Mouse (Mus musculus) forebrain, embryonic 16.5 days (tissue): Measurements from ENCODE around the gene Pcca. TPM values are rescaled to one million over a fixed set of nuclear protein-coding genes. Genes with fewer than 3 reads are reported as not detected.

Source experiments
- ATAC-seq: fragments of 200-750 bp; cut with Nextera tagmentation; 2 replicates; pipeline ENCODE4 v1.8.0; 2017; ENCODE audit warnings: mild to moderate bottlenecking, moderate library complexity
- H3K27ac ChIP-seq: fragments of 300-500 bp; sonication (generic); 2 replicates; pipeline ENCODE4 v1.5.1; 2014; ENCODE audit warnings: low read length, control low read depth
- H3K27me3 ChIP-seq: fragments of 300-500 bp; sonication (generic); replicated peaks from 2 replicates; pipeline ENCODE4 v1.6.1; 2014; ENCODE audit warnings: low read length; ENCODE audit not compliant: control insufficient read depth, insufficient read depth
- H3K36me3 ChIP-seq: fragments of 300-500 bp; sonication (generic); 2 replicates; pipeline ENCODE4 v1.6.1; 2014; ENCODE audit not compliant: control insufficient read depth, insufficient read depth
- H3K4me1 ChIP-seq: fragments of 300-500 bp; sonication (generic); replicated peaks from 2 replicates; pipeline ENCODE4 v1.6.1; 2014; ENCODE audit warnings: low read length; ENCODE audit not compliant: control insufficient read depth, insufficient read depth
- H3K4me2 ChIP-seq: fragments of 300-500 bp; sonication (generic); 2 replicates; pipeline ENCODE4 v1.6.1; 2014; ENCODE audit warnings: mild to moderate bottlenecking, low read length, control low read depth
- H3K4me3 ChIP-seq: fragments of 300-500 bp; sonication (generic); replicated peaks from 2 replicates; pipeline ENCODE4 v1.5.1; 2014; ENCODE audit warnings: mild to moderate bottlenecking, low read length, control low read depth
- H3K9ac ChIP-seq: fragments of 300-500 bp; sonication (generic); replicated peaks from 2 replicates; pipeline ENCODE4 v1.6.1; 2014; ENCODE audit warnings: low read depth, low read length, control low read depth
- H3K9me3 ChIP-seq: fragments of 300-500 bp; sonication (generic); 2 replicates; pipeline ENCODE4 v1.6.1; 2016; ENCODE audit warnings: low read length; ENCODE audit not compliant: control insufficient read depth
- WGBS: fragments of 180-500 bp; shearing (Covaris S2); extraction: QIAGEN DNeasy Blood & Tissue Kit; methylation state at CpG from one replicate; pipeline ENCODE4 v1.1.7; 2014; 5-methylcytosine and 5-hydroxymethylcytosine counted together
- polyA plus RNA-seq: library from polyadenylated mRNA; unstranded; fragments of >200 nt; fragmentation: Nextera tagmentation; extraction: Ambion mirVana; gene quantifications from 2 replicates; pipeline ENCODE4 v1.2.1, GENCODE M21; 2015

Pcca gene
- polyA plus RNA-seq, 1 experiment from 2014 or later = 22.8 TPM

GRCm38 (mm10) chr14:122876723-122877122 lies 342.6 kb downstream of the Pcca start:
- H3K4me2 ChIP-seq = no peak overlapping the region
- no peaks in the 10 kb centered on the region for H3K36me3 ChIP-seq
- no peak overlapping the region for H3K4me3 ChIP-seq
- WGBS = 73% methylated on average over 7 of the region's 7 CpGs
- peaks cover 17% of the 10 kb centered on the region for H3K27me3 ChIP-seq
- H3K27ac ChIP-seq = no peak overlapping the region
- peaks cover 31% of the 10 kb centered on the region for H3K4me1 ChIP-seq
- H3K9ac ChIP-seq = no peak overlapping the region
- ATAC-seq = no peak
- H3K9me3 ChIP-seq = no peaks in the 10 kb centered on the region

- no peaks in the 10 kb centered on the region for H3K9me3 ChIP-seq
- no peak overlapping the region for H3K27ac ChIP-seq
- no peak for ATAC-seq
- peaks cover 17% of the 10 kb centered on the region for H3K27me3 ChIP-seq
- peaks cover 31% of the 10 kb centered on the region for H3K4me1 ChIP-seq
- 89% methylated on average over 3 of the region's 3 CpGs for WGBS
- H3K4me2 ChIP-seq = no peak overlapping the region
- no peaks in the 10 kb centered on the region for H3K36me3 ChIP-seq
- no peak overlapping the region for H3K9ac ChIP-seq
- no peak overlapping the region for H3K4me3 ChIP-seq
These were observed 343.7 kb downstream of the Pcca start for GRCm38 (mm10) chr14:122877787-122878186.

GRCm38 (mm10) chr14:122880291-122880690 lies 346.2 kb downstream of the Pcca start:
- Histone ChIP-seq H3K4me3 (no peak overlapping the region), H3K27ac (no peak overlapping the region), H3K27me3 (peaks cover 8% of the 10 kb centered on the region; the same call in 1 of the 2 replicates), H3K9me3 (no peaks in the 10 kb centered on the region), H3K9ac (no peak overlapping the region), H3K36me3 (no peaks in the 10 kb centered on the region), H3K4me1 (peaks cover 47% of the 10 kb centered on the region), H3K4me2 (no peak overlapping the region)
- no peak for ATAC-seq
- WGBS = 60% methylated on average over 7 of the region's 7 CpGs

GRCm38 (mm10) chr14:122881699-122882098 lies 347.6 kb downstream of the Pcca start:
- Histone ChIP-seq H3K9ac (no peak overlapping the region), H3K4me3 (no peak overlapping the region), H3K27me3 (peaks cover 6% of the 10 kb centered on the region; the same call in 1 of the 2 replicates), H3K27ac (peak overlapping the region; percentile 30; the same call in 1 of the 2 replicates), H3K9me3 (no peaks in the 10 kb centered on the region), H3K36me3 (no peaks in the 10 kb centered on the region), H3K4me1 (peaks cover 45% of the 10 kb centered on the region), H3K4me2 (no peak overlapping the region)
- 76% methylated on average over 2 of the region's 2 CpGs for WGBS
- ATAC-seq = no peak

- peak; percentile 43 for ATAC-seq
- no peak overlapping the region; the same call in 1 of the 2 replicates for H3K4me2 ChIP-seq
- no peaks in the 10 kb centered on the region for H3K9me3 ChIP-seq
- H3K27ac ChIP-seq = peak overlapping the region; percentile 30; the same call in 1 of the 2 replicates
- H3K9ac ChIP-seq = peak overlapping the region; percentile 15; the same call in 1 of the 2 replicates
- H3K4me1 ChIP-seq = peaks cover 43% of the 10 kb centered on the region
- 20% methylated on average over 9 of the region's 9 CpGs for WGBS
- H3K27me3 ChIP-seq = 0 out of 2 replicates have a peak, but pooled peaks cover 2% of the 10 kb centered on the region
- H3K4me3 ChIP-seq = no peak overlapping the region
- H3K36me3 ChIP-seq = no peaks in the 10 kb centered on the region
These were observed 348.1 kb downstream of the Pcca start for GRCm38 (mm10) chr14:122882201-122882639.

- Histone ChIP-seq H3K27me3 (0 out of 2 replicates have a peak, but pooled peaks cover 2% of the 10 kb centered on the region), H3K4me1 (peaks cover 43% of the 10 kb centered on the region), H3K27ac (peak overlapping the region; percentile 54; the same call in 1 of the 2 replicates), H3K4me3 (no peak overlapping the region), H3K9me3 (no peaks in the 10 kb centered on the region), H3K36me3 (no peaks in the 10 kb centered on the region), H3K4me2 (0 out of 2 replicates have a peak overlapping the region, but pooled peaks have one; percentile 5), H3K9ac (no peak overlapping the region)
- 34% methylated on average over 7 of the region's 7 CpGs for WGBS
- peak; percentile 13; the same call in 1 of the 2 replicates for ATAC-seq
These were observed 348.8 kb downstream of the Pcca start for GRCm38 (mm10) chr14:122882795-122883409.

- H3K27me3 ChIP-seq = 0 out of 2 replicates have a peak, but pooled peaks cover 2% of the 10 kb centered on the region
- H3K9me3 ChIP-seq = no peaks in the 10 kb centered on the region
- no peak overlapping the region for H3K9ac ChIP-seq
- peak overlapping the region; percentile 54; the same call in 1 of the 2 replicates for H3K27ac ChIP-seq
- H3K4me3 ChIP-seq = no peak overlapping the region
- peak; percentile 49 for ATAC-seq
- peaks cover 42% of the 10 kb centered on the region for H3K4me1 ChIP-seq
- WGBS = 12% methylated on average over 4 of the region's 4 CpGs
- H3K4me2 ChIP-seq = no peak overlapping the region
- no peaks in the 10 kb centered on the region for H3K36me3 ChIP-seq
These were observed 349.3 kb downstream of the Pcca start for GRCm38 (mm10) chr14:122883410-122883806.

- ATAC-seq = peak; percentile 77
- Histone ChIP-seq H3K4me2 (no peak overlapping the region), H3K4me3 (no peak overlapping the region), H3K36me3 (no peaks in the 10 kb centered on the region), H3K27ac (peak overlapping the region; percentile 34; the same call in 1 of the 2 replicates), H3K9me3 (no peaks in the 10 kb centered on the region), H3K9ac (no peak overlapping the region), H3K27me3 (0 out of 2 replicates have a peak, but pooled peaks cover 2% of the 10 kb centered on the region), H3K4me1 (peaks cover 41% of the 10 kb centered on the region)
- 7% methylated on average over 10 of the region's 10 CpGs for WGBS
These were observed 349.9 kb downstream of the Pcca start for GRCm38 (mm10) chr14:122883821-122884584.

GRCm38 (mm10) chr14:122885893-122886292 lies 351.8 kb downstream of the Pcca start:
- no peak overlapping the region for H3K4me3 ChIP-seq
- H3K27ac ChIP-seq = no peak overlapping the region
- ATAC-seq = peak; percentile 54
- H3K36me3 ChIP-seq = no peaks in the 10 kb centered on the region
- no peaks in the 10 kb centered on the region for H3K27me3 ChIP-seq
- H3K4me1 ChIP-seq = peaks cover 37% of the 10 kb centered on the region
- H3K9me3 ChIP-seq = no peaks in the 10 kb centered on the region
- no peak overlapping the region for H3K9ac ChIP-seq
- WGBS = 66% methylated on average over 7 of the region's 7 CpGs
- H3K4me2 ChIP-seq = no peak overlapping the region
